Mouse (Mus musculus) hindbrain, embryonic 10.5 days (tissue): ENCODE data around the gene Ttll1. TPM values are rescaled to one million over a fixed set of nuclear protein-coding genes. Genes with fewer than 3 reads are reported as not detected.

Source experiments
- DNase-seq: peaks from one replicate; pipeline ENCODE4 v3.0.0-alpha.2; 2017; ENCODE audit warnings: low spot score
- H3K27ac ChIP-seq: fragments of 300-500 bp; sonication (generic); 2 replicates; pipeline ENCODE4 v1.5.1; 2016; ENCODE audit warnings: mild to moderate bottlenecking, moderate library complexity
- H3K27me3 ChIP-seq: fragments of 300-500 bp; sonication (generic); 2 replicates; pipeline ENCODE4 v1.6.1; 2016; ENCODE audit warnings: mild to moderate bottlenecking; ENCODE audit not compliant: poor library complexity, insufficient read depth, severe bottlenecking
- H3K36me3 ChIP-seq: fragments of 300-500 bp; sonication (generic); 2 replicates; pipeline ENCODE4 v1.6.1; 2016; ENCODE audit warnings: mild to moderate bottlenecking, moderate library complexity
- H3K4me1 ChIP-seq: fragments of 300-500 bp; sonication (generic); replicated peaks from 2 replicates; pipeline ENCODE4 v1.6.1; 2016; ENCODE audit warnings: mild to moderate bottlenecking
- H3K4me3 ChIP-seq: fragments of 300-500 bp; sonication (generic); 2 replicates; pipeline ENCODE4 v1.5.1; 2016; ENCODE audit warnings: mild to moderate bottlenecking, moderate library complexity
- H3K9me3 ChIP-seq: fragments of 300-500 bp; sonication (generic); 2 replicates; pipeline ENCODE4 v1.6.1; 2016; ENCODE audit warnings: mild to moderate bottlenecking, moderate library complexity
- WGBS: fragments of 180-500 bp; shearing (Covaris S2); methylation state at CpG from one replicate; pipeline ENCODE4 v1.1.7; 2016; 5-methylcytosine and 5-hydroxymethylcytosine counted together
- polyA plus RNA-seq: library from polyadenylated mRNA; unstranded; fragments of >200 nt; fragmentation: Nextera tagmentation; extraction: Ambion mirVana; gene quantifications from 2 replicates; pipeline ENCODE4 v1.2.1, GENCODE M21; 2016

Gene Ttll1
- polyA plus RNA-seq, 1 experiment from 2014 or later, result 50.4 TPM

DNA sequence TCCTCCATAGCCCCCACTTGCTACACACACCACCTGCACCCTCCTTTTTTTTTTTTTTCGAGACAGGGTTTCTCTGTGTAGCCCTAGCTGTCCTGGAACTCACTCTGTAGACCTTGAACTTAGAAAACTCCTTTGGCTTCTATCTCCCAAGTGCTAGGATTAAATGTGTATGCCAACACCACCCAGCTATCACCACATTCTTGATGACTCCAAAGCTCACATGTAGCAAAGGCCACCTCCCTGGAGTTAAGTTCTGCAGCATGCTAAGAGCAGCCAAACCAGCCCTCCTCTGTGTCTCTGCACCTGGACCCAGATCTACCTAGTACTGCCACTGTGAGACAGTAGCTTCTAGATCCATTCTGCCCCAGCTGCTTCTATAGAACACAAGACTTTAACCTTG, 53.2 kb downstream of the Ttll1 start:
- Histone ChIP-seq H3K4me3 (no peak overlapping the region), H3K4me1 (peaks cover 14% of the 10 kb centered on the region; the same call in 1 of the 2 replicates), H3K27me3 (no peaks in the 10 kb centered on the region), H3K27ac (no peak overlapping the region), H3K9me3 (no peaks in the 10 kb centered on the region), H3K36me3 (no peaks in the 10 kb centered on the region)
- WGBS, result 91% methylated on average over 1 of the region's 1 CpGs
- no peak for DNase-seq

DNA sequence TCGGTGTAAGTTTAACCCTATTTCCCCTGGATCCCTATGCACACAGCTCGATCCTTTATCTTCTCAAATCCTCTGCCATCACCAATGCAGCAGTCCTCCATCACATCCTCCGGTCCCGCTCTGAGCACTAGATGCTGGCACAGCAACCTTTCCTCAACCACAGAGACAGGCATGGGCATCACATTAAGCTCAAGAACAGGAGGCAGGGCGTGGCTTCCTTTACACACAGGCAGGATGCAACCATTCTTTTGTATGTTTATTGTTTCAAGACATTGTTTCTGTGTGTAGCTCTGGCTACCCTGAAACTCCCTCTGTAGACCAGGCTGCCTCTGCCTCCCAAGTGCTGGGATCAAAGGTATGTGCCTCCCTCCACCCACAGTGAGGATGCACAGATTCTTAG, 55.1 kb downstream of the Ttll1 start:
- no peaks in the 10 kb centered on the region for H3K9me3 ChIP-seq
- no peak overlapping the region for H3K4me3 ChIP-seq
- peaks cover 18% of the 10 kb centered on the region for H3K4me1 ChIP-seq
- H3K27me3 ChIP-seq, result no peaks in the 10 kb centered on the region
- 88% methylated on average over 5 of the region's 5 CpGs for WGBS
- no peak for DNase-seq
- no peaks in the 10 kb centered on the region for H3K36me3 ChIP-seq
- no peak overlapping the region for H3K27ac ChIP-seq

DNA sequence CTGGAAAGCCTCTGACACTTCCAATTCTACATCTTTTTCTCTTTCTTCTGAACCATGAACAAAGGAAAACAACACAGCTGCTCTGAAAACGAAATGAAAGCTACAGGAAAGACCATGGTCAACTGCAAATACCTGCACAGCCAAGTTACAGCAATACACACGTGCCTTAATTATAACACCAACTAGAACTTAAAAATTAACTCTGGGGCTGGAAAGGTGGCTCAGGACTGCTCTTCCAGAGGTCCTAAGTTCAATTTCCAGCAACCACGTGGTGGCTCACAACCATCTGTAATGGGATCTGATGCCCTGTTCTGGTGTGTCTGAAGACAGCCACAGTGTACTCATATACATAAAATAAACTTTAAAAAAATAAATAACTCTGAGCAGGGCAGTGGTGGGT, 55.7 kb downstream of the Ttll1 start:
- no peak for DNase-seq
- no peak overlapping the region for H3K27ac ChIP-seq
- no peaks in the 10 kb centered on the region for H3K9me3 ChIP-seq
- H3K36me3 ChIP-seq, result no peaks in the 10 kb centered on the region
- H3K27me3 ChIP-seq, result no peaks in the 10 kb centered on the region
- no peak overlapping the region for H3K4me3 ChIP-seq
- WGBS, result 84% methylated on average over 3 of the region's 3 CpGs
- H3K4me1 ChIP-seq, result peaks cover 18% of the 10 kb centered on the region

DNA sequence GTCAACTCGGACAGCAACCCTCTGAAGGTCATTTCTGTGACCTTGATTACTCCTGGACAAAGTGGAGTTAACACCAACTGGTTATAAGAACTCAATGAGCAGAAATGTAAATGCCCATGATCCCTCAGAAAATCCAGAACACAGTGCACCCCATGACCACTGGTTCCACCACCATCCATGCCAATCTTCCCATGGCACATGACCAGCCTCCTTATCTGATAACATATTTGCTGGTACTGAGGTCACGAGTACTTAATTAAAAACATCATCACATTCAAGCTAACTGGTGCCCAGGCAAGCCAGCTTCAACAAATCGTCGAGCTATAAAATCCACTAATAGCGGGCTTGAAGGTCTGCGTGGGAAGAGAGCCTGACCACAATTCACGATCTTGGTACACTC, 56.3 kb downstream of the Ttll1 start:
- H3K4me3 ChIP-seq, result no peak overlapping the region
- DNase-seq, result no peak
- peaks cover 18% of the 10 kb centered on the region for H3K4me1 ChIP-seq
- 93% methylated on average over 7 of the region's 7 CpGs for WGBS
- H3K27ac ChIP-seq, result no peak overlapping the region
- no peaks in the 10 kb centered on the region for H3K27me3 ChIP-seq
- no peaks in the 10 kb centered on the region for H3K36me3 ChIP-seq
- no peaks in the 10 kb centered on the region for H3K9me3 ChIP-seq

DNA sequence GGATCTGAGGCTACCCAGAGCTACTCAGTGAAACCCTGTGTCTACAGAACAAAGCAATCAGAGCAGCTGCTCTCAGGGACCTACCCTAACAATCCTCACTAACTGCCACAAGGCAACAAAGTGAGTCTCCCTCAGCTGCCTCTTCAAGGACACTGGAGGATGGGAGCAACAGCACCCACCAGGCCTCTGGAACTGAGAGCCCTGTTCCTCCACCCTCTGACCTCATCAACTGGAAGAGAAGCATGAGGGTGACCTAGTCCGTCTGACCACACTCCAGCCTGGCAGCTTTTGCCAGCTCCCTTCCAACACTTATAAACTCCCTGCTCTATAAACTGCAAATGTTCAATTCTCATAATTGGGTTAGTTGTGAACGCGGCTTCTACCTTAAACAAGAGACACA, 56.8 kb downstream of the Ttll1 start:
- Histone ChIP-seq H3K9me3 (no peaks in the 10 kb centered on the region), H3K27me3 (no peaks in the 10 kb centered on the region), H3K36me3 (no peaks in the 10 kb centered on the region), H3K4me3 (no peak overlapping the region), H3K4me1 (peaks cover 18% of the 10 kb centered on the region), H3K27ac (peak overlapping the region; percentile 23; the same call in 1 of the 2 replicates)
- DNase-seq, result no peak
- WGBS, result 81% methylated on average over 3 of the region's 3 CpGs

DNA sequence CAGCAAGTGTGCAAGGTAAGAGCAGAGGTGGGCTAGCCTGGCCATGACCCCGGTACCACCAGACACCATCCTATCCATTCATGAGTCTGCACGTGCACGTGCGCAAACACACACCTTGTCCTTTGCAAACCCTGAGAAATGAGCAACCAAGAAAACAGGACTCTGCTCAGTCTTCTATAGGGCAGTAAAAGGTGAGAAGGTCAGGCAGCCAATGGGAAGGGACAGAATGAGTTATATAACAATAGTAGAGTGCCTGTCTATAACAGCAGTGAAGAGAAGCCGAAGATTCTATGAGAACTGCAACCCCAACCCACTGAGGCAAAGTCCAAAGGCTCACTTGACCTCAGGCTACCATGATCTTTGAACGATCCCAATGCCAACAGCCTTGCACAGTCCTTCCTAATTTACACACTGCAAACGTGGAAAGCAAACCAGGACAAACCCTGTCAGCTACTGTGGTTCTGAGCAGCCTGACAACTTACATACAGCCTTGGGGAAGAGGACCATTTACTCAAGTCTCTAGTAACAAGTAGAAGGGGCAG, 58.4 kb downstream of the Ttll1 start:
- no peak for DNase-seq
- Histone ChIP-seq H3K9me3 (no peaks in the 10 kb centered on the region), H3K27ac (no peak overlapping the region), H3K27me3 (no peaks in the 10 kb centered on the region), H3K4me1 (peaks cover 26% of the 10 kb centered on the region), H3K36me3 (no peaks in the 10 kb centered on the region), H3K4me3 (no peak overlapping the region)
- 89% methylated on average over 7 of the region's 7 CpGs for WGBS

DNA sequence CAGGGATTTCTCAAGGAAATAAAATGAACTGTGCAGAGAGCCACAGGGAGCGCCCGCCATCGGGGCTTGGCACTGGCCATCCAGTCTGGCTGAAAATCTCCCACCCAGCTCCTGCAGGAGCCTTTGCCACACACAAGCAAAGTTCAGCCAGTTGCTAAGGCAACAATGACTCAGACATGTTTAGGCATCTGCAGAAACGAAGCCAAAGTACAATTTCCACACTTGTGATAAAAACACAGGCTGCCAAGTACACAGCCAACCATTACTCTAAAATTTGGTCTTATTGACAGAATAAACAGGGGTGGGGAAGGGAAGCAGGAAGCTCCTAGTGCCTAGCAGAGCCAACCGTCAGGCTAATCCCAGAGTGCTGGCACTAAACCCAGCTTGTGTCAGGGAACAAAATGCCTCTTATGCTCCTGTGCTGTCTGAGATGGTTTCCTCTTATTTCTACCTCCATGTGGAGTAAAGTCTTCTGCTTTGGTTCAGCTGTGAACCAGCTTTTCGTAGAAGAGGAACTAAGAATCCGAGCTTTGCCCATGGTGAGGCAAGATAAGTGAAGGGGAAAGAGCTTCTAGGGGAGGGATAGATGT, 59.0 kb downstream of the Ttll1 start:
- H3K4me3 ChIP-seq, result no peak overlapping the region
- H3K4me1 ChIP-seq, result peaks cover 31% of the 10 kb centered on the region
- H3K27ac ChIP-seq, result no peak overlapping the region
- no peaks in the 10 kb centered on the region for H3K36me3 ChIP-seq
- 85% methylated on average over 7 of the region's 7 CpGs for WGBS
- H3K27me3 ChIP-seq, result no peaks in the 10 kb centered on the region
- H3K9me3 ChIP-seq, result no peaks in the 10 kb centered on the region
- no peak for DNase-seq

DNA sequence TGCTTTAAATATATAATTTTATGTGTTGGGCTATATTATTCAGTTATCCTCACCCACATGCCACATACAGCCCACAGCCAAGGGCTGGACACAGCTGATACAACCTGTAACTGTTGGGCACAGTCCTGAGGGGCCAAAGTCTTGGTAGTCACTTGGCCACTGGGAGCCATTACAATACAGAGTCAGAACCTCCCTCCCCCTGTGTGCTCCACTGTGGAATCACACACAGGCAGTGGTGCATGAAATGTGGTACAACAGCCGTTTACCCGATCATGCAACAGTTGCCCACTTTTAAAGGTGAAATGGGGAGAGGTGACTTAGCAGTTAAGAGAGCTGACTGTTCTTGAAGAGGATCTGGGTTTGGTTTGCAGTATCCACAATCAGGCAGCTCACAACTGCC, 60.7 kb downstream of the Ttll1 start:
- no peak for DNase-seq
- H3K36me3 ChIP-seq, result no peaks in the 10 kb centered on the region
- H3K4me3 ChIP-seq, result no peak overlapping the region
- no peak overlapping the region for H3K27ac ChIP-seq
- no peaks in the 10 kb centered on the region for H3K9me3 ChIP-seq
- 92% methylated on average over 2 of the region's 2 CpGs for WGBS
- peaks cover 42% of the 10 kb centered on the region for H3K4me1 ChIP-seq
- H3K27me3 ChIP-seq, result no peaks in the 10 kb centered on the region

DNA sequence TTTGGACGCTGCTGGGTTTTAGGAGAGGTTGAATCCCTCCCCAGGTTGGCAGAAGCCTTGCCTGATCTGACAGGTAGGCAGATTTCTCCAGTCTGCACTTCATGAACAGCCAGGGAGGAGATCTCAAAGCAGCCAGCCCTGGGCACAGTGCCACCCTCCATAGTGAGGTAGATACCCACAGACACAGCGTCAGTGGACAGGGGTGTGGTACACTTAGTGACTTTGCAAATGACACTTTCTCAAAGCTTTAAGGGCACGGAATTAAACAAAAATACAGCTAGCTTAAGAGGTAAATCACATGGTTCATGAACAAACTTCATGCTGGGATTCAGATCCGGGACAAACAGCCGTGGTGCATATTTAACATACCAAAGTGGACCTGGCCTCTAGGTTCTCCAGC, 62.0 kb downstream of the Ttll1 start:
- H3K27ac ChIP-seq, result no peak overlapping the region
- peaks cover 48% of the 10 kb centered on the region for H3K4me1 ChIP-seq
- no peak overlapping the region for H3K4me3 ChIP-seq
- no peaks in the 10 kb centered on the region for H3K27me3 ChIP-seq
- WGBS, result 85% methylated on average over 5 of the region's 5 CpGs
- no peaks in the 10 kb centered on the region for H3K36me3 ChIP-seq
- no peak for DNase-seq
- H3K9me3 ChIP-seq, result no peaks in the 10 kb centered on the region

DNA sequence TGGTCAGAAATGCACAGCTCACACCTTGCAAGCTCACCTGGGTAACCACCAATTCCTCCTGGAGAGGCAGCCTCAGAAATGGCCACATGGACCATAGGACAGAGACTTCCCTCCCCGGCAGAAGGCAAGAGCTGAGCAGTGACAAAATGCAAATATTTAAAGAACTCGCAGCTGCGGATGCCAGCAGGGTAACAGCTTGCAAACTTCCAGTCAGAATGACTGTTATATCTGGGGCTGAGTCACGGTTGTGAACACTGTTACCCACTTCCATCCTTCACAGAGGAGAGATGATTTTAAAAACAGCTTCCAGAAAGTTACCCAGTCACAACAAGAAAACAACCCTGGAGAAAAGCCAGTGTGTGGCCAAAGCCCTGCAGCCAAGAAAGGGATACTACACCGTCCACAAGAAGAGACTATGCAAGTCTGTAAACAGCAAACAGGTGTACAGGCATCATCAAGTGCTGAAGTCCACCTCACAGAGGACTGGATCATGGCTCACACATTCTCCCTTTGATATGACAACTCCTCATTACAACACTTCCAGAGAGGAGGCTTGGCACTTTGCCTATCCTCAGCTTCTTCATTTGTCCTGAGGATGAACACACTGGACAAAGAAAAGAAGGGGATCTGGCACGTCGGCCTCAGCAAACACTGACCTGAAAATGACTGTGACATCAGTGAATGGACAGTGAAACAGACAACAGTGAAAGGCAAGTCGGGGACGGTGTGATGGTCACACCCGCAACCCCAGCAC, 62.7 kb downstream of the Ttll1 start:
- Histone ChIP-seq H3K27me3 (no peaks in the 10 kb centered on the region), H3K4me1 (peaks cover 49% of the 10 kb centered on the region), H3K36me3 (no peaks in the 10 kb centered on the region), H3K4me3 (no peak overlapping the region), H3K9me3 (no peaks in the 10 kb centered on the region), H3K27ac (no peak overlapping the region)
- 69% methylated on average over 10 of the region's 10 CpGs for WGBS
- no peak for DNase-seq

DNA sequence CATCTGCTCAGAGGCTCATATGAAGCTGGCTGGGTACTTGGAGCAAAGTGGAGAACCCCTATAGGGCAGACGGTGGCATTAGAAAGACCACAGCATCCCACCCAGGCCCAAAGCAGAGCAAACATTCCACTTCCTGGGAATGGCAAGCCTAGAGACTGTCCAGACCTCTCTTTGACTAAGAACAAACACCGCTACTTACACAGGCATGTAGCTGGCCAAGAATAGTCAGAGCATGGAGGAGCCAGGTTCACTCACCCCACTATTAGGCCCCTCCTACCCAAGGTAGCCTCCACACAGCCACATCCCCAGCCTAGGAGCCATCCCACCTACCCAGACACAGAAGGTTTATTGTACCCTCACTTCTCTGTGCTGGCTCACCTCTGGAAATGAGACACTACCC, 64.8 kb downstream of the Ttll1 start:
- WGBS, result 86% methylated on average over 2 of the region's 2 CpGs
- Histone ChIP-seq H3K9me3 (no peaks in the 10 kb centered on the region), H3K27me3 (no peaks in the 10 kb centered on the region), H3K27ac (peak overlapping the region; percentile 59), H3K4me3 (no peak overlapping the region), H3K4me1 (peaks cover 44% of the 10 kb centered on the region), H3K36me3 (no peaks in the 10 kb centered on the region)
- no peak for DNase-seq

DNA sequence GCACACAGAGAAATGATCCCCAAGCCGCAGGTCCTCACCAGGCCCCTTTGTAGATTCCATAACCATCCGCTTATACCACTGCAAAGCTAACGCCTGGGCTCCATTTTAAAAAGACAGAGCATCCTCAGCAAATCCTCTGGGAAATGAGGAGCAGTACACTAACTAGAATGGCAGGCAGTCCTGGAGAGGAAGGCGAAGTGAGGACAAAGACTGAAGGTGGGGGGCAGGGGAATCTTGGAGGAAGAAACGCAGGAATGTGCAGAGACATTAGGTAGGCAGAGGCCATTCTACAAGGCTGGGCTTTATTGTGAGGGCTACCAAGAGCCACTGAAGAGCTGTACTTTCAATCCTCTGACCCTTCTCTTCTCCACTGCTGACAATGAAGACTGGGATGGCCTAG, 65.3 kb downstream of the Ttll1 start:
- Histone ChIP-seq H3K4me3 (no peak overlapping the region), H3K36me3 (no peaks in the 10 kb centered on the region), H3K4me1 (peaks cover 48% of the 10 kb centered on the region), H3K27ac (peak overlapping the region; percentile 59), H3K27me3 (no peaks in the 10 kb centered on the region), H3K9me3 (no peaks in the 10 kb centered on the region)
- DNase-seq, result no peak
- 67% methylated on average over 5 of the region's 5 CpGs for WGBS

DNA sequence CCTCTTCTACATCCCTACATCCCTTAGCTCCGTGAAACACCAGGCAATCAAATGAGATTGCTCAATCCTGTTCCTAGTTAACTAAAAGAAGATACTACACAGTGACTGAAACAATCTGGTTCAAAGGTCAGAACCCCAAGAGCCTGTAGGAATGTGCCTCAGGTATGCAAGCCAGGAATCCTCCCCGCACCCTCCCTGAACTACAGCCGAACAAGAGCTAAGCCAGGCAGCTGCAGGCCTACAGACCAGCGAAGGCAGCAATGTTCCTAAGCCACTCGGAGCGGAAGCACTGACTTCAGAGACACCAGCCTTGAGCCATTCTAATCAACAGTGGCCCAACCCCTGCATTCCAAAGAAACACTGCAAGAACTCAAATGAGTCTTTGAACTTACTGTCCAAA, 66.3 kb downstream of the Ttll1 start:
- WGBS, result 71% methylated on average over 6 of the region's 6 CpGs
- Histone ChIP-seq H3K27me3 (no peaks in the 10 kb centered on the region), H3K9me3 (no peaks in the 10 kb centered on the region), H3K4me1 (peaks cover 48% of the 10 kb centered on the region), H3K27ac (no peak overlapping the region), H3K4me3 (no peak overlapping the region), H3K36me3 (no peaks in the 10 kb centered on the region)
- no peak for DNase-seq
